Mouse (Mus musculus): ENCODE data around the gene Tas2r135. TPM values are rescaled to one million over a fixed set of nuclear protein-coding genes. Genes with fewer than 3 reads are reported as not detected.
A peak's percentile ranks its signal among the peaks of the same experiment; 100 is the strongest.

Gene Tas2r135
- polyA plus RNA-seq, 1 experiment, result not detected

DNA sequence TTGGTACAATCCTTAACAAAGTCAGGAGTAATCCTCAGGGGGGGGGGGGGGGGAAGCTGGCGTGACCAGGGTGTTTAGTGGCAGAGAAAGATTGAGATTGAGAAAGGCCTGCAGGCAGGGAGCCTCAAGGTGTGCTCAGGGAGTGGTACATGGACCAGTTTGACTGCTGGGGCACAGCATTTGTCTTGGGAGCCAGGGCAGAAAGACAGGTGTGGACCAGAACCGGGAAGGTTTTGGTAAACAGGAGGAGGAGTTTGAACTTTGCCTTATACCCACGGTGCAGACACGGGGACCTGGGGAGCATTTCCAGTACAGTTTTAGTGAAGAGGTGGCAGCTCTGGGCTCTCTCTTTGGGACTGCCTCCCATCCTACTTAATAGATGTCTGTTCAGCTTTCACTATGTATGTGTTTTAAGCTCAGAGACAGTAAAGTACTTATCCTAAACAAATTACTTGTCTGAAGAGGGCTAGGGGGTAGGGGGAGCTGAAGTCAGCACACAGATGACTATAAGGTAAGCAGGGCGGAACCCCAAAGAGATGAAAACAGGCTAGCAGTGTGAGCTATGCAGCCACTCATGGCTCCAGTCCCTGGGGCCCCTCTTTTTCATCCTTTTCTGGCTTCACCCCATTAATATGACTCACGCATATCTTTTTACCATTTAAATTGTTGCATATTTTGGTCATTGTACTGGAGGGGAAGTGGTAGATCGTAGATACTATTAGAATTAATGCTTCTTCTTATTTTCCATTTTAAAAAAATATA, 31.4 kb upstream of the Tas2r135 start:
- peaks cover 73% of the 10 kb centered on the region for H3K4me1 ChIP-seq
- TF ChIP-seq GATA1 (IDR thresholded peaks at IDR 0.05; ENCODE audit: borderline replicate concordance, low read length) (no peak), FLI1 (IDR thresholded peaks at IDR 0.05; ENCODE audit: low read length) (no peak)
- H3K27me3 ChIP-seq (replicated peaks), result no peaks in the 10 kb centered on the region
- H3K4me3 ChIP-seq (replicated peaks), result peak overlapping the region; percentile 88
- no peaks in the 10 kb centered on the region for H3K36me3 ChIP-seq (replicated peaks; ENCODE audit: low read length)
- no peaks in the 10 kb centered on the region for H3K9me3 ChIP-seq

DNA sequence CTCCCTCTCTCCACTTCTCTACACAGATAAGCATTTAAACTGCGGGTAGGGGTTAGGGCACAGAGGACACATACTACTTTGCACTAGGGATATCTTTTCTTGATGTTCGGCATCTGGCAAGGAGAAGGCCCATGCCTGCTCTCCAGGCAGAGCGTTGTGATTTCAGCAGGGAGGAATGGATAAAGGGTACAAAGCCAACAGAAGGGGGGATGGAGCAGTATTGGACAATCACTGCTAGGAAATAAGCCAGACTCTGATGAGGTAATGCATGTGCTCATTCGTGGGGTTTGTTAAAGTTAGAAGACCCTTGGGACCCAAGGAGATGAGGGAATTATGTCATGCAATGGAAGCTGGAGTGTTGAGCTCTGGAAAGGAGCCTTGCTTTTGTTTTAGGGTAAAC, 30.5 kb upstream of the Tas2r135 start:
- Histone ChIP-seq H3K27me3 (replicated peaks) (no peaks in the 10 kb centered on the region), H3K4me1 (peaks cover 72% of the 10 kb centered on the region)

GRCm38 (mm10) chr6:42375131-42375530, 30.1 kb upstream of the Tas2r135 start:
- TF ChIP-seq FLI1 (IDR thresholded peaks at IDR 0.05; ENCODE audit: low read length) (no peak), GATA1 (IDR thresholded peaks at IDR 0.05; ENCODE audit: borderline replicate concordance, low read length) (no peak)
- Histone ChIP-seq H3K9me3 (no peaks in the 10 kb centered on the region), H3K36me3 (replicated peaks; ENCODE audit: low read length) (no peaks in the 10 kb centered on the region), H3K27me3 (replicated peaks) (no peaks in the 10 kb centered on the region), H3K4me1 (peaks cover 72% of the 10 kb centered on the region), H3K4me3 (replicated peaks) (no peak overlapping the region)

More for the DNA sequence above, 30.5 kb upstream of the Tas2r135 start:
- Histone ChIP-seq H3K36me3 (replicated peaks; ENCODE audit: low read length) (no peaks in the 10 kb centered on the region), H3K4me3 (replicated peaks) (no peak overlapping the region), H3K9me3 (no peaks in the 10 kb centered on the region)
- TF ChIP-seq GATA1 (IDR thresholded peaks at IDR 0.05; ENCODE audit: borderline replicate concordance, low read length) (no peak), FLI1 (IDR thresholded peaks at IDR 0.05; ENCODE audit: low read length) (no peak)

DNA sequence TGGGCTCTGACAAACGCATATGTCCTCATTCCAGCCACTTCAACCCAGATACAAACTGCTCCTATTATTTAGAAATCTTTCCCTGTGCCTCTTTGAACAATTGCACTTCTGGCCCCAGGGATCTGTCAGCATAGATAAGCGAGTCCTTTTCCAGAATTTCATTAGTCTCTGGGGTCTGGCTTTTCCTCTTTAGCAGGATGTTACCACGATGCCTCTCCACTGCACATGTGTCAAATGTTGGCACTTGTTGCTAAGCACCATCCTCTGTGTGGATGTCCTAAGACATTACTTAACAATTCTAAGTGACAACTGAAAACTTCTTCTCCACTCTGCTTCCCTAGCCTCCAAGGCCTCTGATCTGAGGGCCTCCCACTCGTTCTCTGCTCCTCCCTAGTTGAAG, 29.2 kb upstream of the Tas2r135 start:
- Histone ChIP-seq H3K4me1 (peaks cover 66% of the 10 kb centered on the region), H3K9me3 (no peaks in the 10 kb centered on the region), H3K36me3 (replicated peaks; ENCODE audit: low read length) (no peaks in the 10 kb centered on the region), H3K4me3 (replicated peaks) (no peak overlapping the region), H3K27me3 (replicated peaks) (no peaks in the 10 kb centered on the region)
- TF ChIP-seq FLI1 (IDR thresholded peaks at IDR 0.05; ENCODE audit: low read length), result no peak

GRCm38 (mm10) chr6:42376504-42377019, 28.7 kb upstream of the Tas2r135 start:
- TF ChIP-seq FLI1 (IDR thresholded peaks at IDR 0.05; ENCODE audit: low read length), result no peak
- TF ChIP-seq GATA1 (IDR thresholded peaks at IDR 0.05; ENCODE audit: borderline replicate concordance, low read length), result no peak
- no peaks in the 10 kb centered on the region for H3K36me3 ChIP-seq (replicated peaks; ENCODE audit: low read length)
- H3K4me1 ChIP-seq, result peaks cover 65% of the 10 kb centered on the region
- peak overlapping the region; percentile 14 for H3K4me3 ChIP-seq (replicated peaks)
- H3K9me3 ChIP-seq, result no peaks in the 10 kb centered on the region
- H3K27me3 ChIP-seq (replicated peaks), result no peaks in the 10 kb centered on the region

DNA sequence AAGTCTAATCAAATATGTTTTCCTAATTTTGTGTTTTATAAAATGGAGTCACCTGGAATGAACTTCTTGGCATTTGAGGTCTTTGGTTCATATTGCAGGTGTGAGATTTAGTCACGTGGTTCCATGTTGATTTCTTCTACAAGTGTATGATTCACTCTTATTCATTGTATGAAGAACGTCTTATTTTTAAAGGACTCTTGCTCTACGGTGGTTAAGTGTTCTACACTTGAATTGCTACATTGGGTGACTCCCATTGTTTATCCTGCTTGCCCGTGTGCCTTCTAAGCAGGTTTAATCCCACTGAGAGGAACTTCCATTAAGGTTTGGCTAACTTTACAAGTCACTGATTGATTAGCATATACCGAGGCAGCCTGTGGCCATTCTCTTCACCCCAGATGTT, 28.0 kb upstream of the Tas2r135 start:
- Histone ChIP-seq H3K27me3 (replicated peaks) (no peaks in the 10 kb centered on the region), H3K4me3 (replicated peaks) (no peak overlapping the region), H3K4me1 (peaks cover 65% of the 10 kb centered on the region), H3K36me3 (replicated peaks; ENCODE audit: low read length) (no peaks in the 10 kb centered on the region), H3K9me3 (no peaks in the 10 kb centered on the region)
- no peak for TF ChIP-seq GATA1 (IDR thresholded peaks at IDR 0.05; ENCODE audit: borderline replicate concordance, low read length)
- TF ChIP-seq FLI1 (IDR thresholded peaks at IDR 0.05; ENCODE audit: low read length), result no peak

- Histone ChIP-seq H3K36me3 (replicated peaks; ENCODE audit: low read length) (no peaks in the 10 kb centered on the region), H3K4me3 (replicated peaks) (no peak overlapping the region), H3K27me3 (replicated peaks) (peaks cover 2% of the 10 kb centered on the region), H3K9me3 (no peaks in the 10 kb centered on the region), H3K4me1 (peaks cover 47% of the 10 kb centered on the region)
- TF ChIP-seq FLI1 (IDR thresholded peaks at IDR 0.05; ENCODE audit: low read length) (no peak), GATA1 (IDR thresholded peaks at IDR 0.05; ENCODE audit: borderline replicate concordance, low read length) (no peak)
These were observed 25.7 kb upstream of the Tas2r135 start for GRCm38 (mm10) chr6:42379551-42379950.

DNA sequence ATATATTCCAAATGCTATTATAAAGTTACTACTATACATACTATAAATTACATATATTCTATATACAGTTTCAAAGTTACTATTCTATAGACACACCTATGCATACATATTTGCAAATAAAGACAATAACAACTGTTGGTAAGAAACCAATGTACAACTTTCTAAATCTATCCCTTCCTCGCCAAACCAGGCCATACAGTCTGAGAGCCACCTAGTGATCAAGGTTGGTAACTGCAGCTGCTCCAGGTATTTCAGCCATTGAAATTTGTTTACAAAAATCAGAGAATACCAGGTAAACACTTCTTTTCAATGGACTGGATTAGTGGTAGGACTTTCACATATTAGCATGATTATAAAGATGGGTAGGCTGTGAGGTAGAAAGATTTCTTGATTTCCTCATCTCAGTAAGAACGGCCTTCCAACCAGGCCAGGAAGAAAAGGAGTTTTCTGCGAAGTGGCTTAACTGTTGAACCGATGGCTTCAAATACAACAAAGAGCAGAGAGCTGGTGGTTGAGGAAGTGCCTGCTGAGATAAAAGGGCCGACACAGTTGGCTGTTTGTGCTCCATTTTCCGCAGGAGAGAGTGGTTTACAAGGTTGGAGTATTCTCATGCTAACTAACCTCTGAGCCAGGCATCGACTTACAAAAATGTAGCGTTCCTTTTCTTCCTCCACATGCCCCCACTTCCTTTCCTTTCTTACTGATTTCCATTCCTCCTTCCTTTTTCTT, 24.7 kb upstream of the Tas2r135 start:
- Histone ChIP-seq H3K9me3 (no peaks in the 10 kb centered on the region), H3K4me1 (peaks cover 38% of the 10 kb centered on the region), H3K4me3 (replicated peaks) (no peak overlapping the region), H3K27me3 (replicated peaks) (peaks cover 3% of the 10 kb centered on the region), H3K36me3 (replicated peaks; ENCODE audit: low read length) (no peaks in the 10 kb centered on the region)
- TF ChIP-seq FLI1 (IDR thresholded peaks at IDR 0.05; ENCODE audit: low read length), result no peak
- TF ChIP-seq GATA1 (IDR thresholded peaks at IDR 0.05; ENCODE audit: borderline replicate concordance, low read length), result no peak

GRCm38 (mm10) chr6:42381221-42381620, 24.0 kb upstream of the Tas2r135 start:
- TF ChIP-seq GATA1 (IDR thresholded peaks at IDR 0.05; ENCODE audit: borderline replicate concordance, low read length) (no peak), FLI1 (IDR thresholded peaks at IDR 0.05; ENCODE audit: low read length) (no peak)
- Histone ChIP-seq H3K36me3 (replicated peaks; ENCODE audit: low read length) (no peaks in the 10 kb centered on the region), H3K4me1 (peaks cover 34% of the 10 kb centered on the region), H3K4me3 (replicated peaks) (no peak overlapping the region), H3K9me3 (no peaks in the 10 kb centered on the region), H3K27me3 (replicated peaks) (peaks cover 4% of the 10 kb centered on the region)

DNA sequence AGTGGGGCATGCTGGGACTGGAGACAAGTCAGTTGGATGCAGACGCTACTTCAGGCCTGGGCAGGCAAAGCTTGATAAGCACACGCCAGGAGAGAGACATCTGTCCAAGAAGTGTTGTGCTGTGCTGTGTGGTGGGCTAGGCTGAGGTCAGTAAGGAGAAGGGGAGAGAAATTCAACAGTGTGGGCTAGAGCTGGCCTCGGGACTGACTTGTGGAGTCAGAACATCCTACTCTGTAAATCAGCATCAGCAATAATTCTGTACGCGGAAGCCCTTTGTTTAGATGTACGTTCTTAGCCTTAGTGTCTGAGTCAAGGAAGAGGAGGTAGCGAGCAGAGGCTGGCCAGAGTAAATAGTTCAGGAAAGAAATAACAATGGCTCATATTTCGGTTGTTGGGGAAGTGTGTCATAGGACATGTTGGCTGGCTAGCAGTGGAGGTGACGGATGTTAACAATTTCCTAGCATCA, 23.3 kb upstream of the Tas2r135 start:
- H3K36me3 ChIP-seq (replicated peaks; ENCODE audit: low read length), result no peaks in the 10 kb centered on the region
- no peak for TF ChIP-seq GATA1 (IDR thresholded peaks at IDR 0.05; ENCODE audit: borderline replicate concordance, low read length)
- TF ChIP-seq FLI1 (IDR thresholded peaks at IDR 0.05; ENCODE audit: low read length), result no peak

More for the DNA sequence above, 23.3 kb upstream of the Tas2r135 start:
- Histone ChIP-seq H3K4me3 (replicated peaks) (no peak overlapping the region), H3K27me3 (replicated peaks) (peaks cover 4% of the 10 kb centered on the region), H3K9me3 (no peaks in the 10 kb centered on the region), H3K4me1 (peaks cover 27% of the 10 kb centered on the region)
